Mouse (Mus musculus): ENCODE measurements at regions not wholly inside any gene's neighbourhood (a gene's known extent, or its start where the extent isn't known, plus 50 kb on each side); places are given as distances from the start of the nearest gene placed in this dataset.

DNA sequence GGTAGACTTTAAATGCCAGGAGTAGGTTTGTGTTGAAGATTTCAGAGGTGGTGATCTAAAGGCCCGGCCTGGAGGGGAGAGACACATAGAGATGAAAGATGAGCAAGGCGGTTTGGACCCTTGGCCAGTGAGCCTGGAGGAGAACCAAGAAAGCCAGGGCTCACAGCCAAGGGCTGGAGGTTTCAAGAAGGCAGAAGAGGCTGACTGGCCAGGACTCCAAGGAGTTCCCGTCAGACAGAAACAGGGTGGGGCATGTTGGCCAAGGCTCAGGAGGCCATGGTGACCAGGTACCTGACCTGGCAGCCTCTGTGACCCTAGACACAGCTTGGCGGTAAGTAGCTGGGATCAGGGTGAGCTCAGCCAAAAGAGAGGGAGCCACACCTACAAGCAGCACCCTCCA is 159.3 kb upstream of the Spdye4c start:
- Histone ChIP-seq H3K27ac (replicated peaks; ENCODE audit: insufficient read depth, low read depth, low read length) (no peak overlapping the region), H3K4me1 (ENCODE audit: control insufficient read depth, insufficient read depth, low read length) (no peaks in the 10 kb centered on the region), H3K9ac (ENCODE audit: low read depth, low read length) (no peak overlapping the region), H3K36me3 (ENCODE audit: control insufficient read depth, insufficient read depth, low read length) (no peaks in the 10 kb centered on the region), H3K27me3 (ENCODE audit: control insufficient read depth, insufficient read depth, low read length) (no peaks in the 10 kb centered on the region), H3K79me2 (ENCODE audit: control insufficient read depth, insufficient read depth, low read length) (no peaks in the 10 kb centered on the region), H3K4me3 (ENCODE audit: insufficient read depth, low read depth, low read length) (no peak overlapping the region)
- no peak for TF ChIP-seq CTCF (IDR thresholded peaks at IDR 0.05; ENCODE audit: low read depth, low read length)
- no peak for TF ChIP-seq POLR2A (IDR thresholded peaks at IDR 0.05; ENCODE audit: extremely low read depth, insufficient read depth, low read length)
- 78% methylated on average over 4 of the region's 4 CpGs for WGBS
- no peak for DNase-seq (ENCODE audit: extremely low read depth, low read depth, low spot score)

DNA sequence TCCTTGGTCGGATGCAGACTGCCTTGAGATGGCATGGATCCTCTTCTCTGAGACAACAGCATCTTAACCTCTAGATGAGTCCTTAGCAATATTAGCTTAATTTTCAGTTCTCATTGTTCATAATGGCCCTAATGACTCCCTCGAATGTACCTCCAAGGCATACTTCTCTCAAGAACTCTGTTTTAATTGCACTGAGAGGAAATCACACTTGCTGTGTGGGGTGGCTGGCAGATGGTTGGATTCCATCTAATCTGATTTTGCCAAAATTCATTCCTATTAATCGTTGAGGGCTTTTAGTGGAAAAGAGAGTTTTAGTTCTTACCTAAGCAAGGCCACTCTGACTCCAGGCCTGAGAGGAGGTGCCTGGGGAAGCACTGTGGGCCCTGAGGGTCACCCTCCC is 158.3 kb upstream of the Spdye4c start:
- H3K79me2 ChIP-seq (ENCODE audit: control insufficient read depth, insufficient read depth, low read length): no peaks in the 10 kb centered on the region
- no peak for TF ChIP-seq POLR2A (IDR thresholded peaks at IDR 0.05; ENCODE audit: extremely low read depth, insufficient read depth, low read length)
- no peak for TF ChIP-seq CTCF (IDR thresholded peaks at IDR 0.05; ENCODE audit: low read depth, low read length)
- no peak overlapping the region for H3K27ac ChIP-seq (replicated peaks; ENCODE audit: insufficient read depth, low read depth, low read length)
- no peaks in the 10 kb centered on the region for H3K36me3 ChIP-seq (ENCODE audit: control insufficient read depth, insufficient read depth, low read length)
- 0 out of 2 replicates have a peak, but pooled peaks cover 2% of the 10 kb centered on the region for H3K4me1 ChIP-seq (ENCODE audit: control insufficient read depth, insufficient read depth, low read length)
- DNase-seq (ENCODE audit: extremely low read depth, low read depth, low spot score): no peak
- 92% methylated on average over 3 of the region's 3 CpGs for WGBS
- H3K9ac ChIP-seq (ENCODE audit: low read depth, low read length): no peak overlapping the region
- H3K4me3 ChIP-seq (ENCODE audit: insufficient read depth, low read depth, low read length): no peak overlapping the region
- no peaks in the 10 kb centered on the region for H3K27me3 ChIP-seq (ENCODE audit: control insufficient read depth, insufficient read depth, low read length)

DNA sequence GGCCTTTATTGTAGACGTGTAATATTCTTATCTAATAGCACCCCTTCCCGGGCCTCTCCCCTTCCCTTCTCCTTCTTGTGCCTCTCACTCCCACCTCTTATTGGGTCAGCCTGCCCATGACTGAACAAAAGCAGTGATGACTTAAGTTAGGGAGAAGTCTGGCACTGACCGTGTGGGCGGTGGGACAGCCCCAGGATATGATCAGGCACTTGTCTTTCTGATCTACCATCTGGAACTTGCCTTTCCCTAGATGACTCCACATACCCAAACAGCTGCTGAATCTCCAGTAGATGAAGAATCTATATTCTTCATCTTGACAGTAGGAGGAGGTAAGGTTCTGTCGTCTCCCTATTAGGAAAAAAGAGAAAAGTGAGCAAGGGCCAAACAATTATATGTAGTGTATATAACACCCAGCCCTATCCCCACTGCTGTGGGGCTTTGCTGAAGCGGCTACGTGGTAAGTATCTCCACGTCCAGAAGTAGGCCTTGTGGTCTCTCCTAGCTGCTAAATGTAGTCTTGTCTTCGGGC is 157.4 kb upstream of the Spdye4c start:
- Histone ChIP-seq H3K27ac (replicated peaks; ENCODE audit: insufficient read depth, low read depth, low read length) (no peak overlapping the region), H3K4me3 (ENCODE audit: insufficient read depth, low read depth, low read length) (no peak overlapping the region), H3K36me3 (ENCODE audit: control insufficient read depth, insufficient read depth, low read length) (no peaks in the 10 kb centered on the region), H3K4me1 (ENCODE audit: control insufficient read depth, insufficient read depth, low read length) (0 out of 2 replicates have a peak, but pooled peaks cover 4% of the 10 kb centered on the region), H3K27me3 (ENCODE audit: control insufficient read depth, insufficient read depth, low read length) (no peaks in the 10 kb centered on the region), H3K79me2 (ENCODE audit: control insufficient read depth, insufficient read depth, low read length) (no peaks in the 10 kb centered on the region), H3K9ac (ENCODE audit: low read depth, low read length) (no peak overlapping the region)
- TF ChIP-seq CTCF (IDR thresholded peaks at IDR 0.05; ENCODE audit: low read depth, low read length) (no peak), POLR2A (IDR thresholded peaks at IDR 0.05; ENCODE audit: extremely low read depth, insufficient read depth, low read length) (no peak)
- whole genome bisulfite sequencing: 92% methylated on average over 9 of the region's 9 CpGs
- no peak for DNase-seq (ENCODE audit: extremely low read depth, low read depth, low spot score)

DNA sequence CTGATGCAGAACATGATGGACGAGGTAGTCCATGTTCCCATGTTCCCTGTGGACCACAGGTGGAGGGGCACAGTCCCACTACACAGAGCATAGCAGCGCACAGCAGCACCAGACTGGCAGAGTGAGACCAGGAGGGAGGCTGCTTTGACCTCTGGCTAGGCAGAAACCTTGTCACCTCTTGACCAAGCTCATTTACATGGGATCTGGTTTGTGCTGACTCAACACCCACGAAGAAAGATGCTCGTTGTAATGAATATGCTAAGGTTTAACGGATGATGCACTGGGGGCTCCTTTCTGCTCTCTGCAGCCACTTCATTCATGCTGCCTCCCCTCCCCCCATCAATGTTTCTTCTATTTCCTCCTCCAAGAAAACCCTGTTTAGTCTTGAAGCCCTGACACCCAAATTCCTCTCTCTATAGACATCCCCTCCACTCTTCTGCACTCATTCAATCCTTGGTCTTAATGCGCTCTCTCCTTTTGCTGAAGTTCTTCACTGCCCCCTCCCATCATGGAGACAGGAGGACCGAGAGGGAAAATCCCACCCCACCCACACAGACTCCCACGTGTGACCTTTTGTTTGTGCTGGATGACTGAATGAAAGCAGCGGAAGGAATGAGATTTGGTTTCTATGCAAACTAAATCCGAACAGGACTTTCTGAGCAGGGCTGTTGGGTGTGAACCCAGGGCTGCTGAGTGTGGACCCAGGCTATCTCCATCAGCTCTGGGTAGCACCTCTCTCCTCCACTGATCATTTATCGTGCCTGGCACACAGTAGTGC is 156.6 kb upstream of the Spdye4c start:
- H3K36me3 ChIP-seq (ENCODE audit: control insufficient read depth, insufficient read depth, low read length): no peaks in the 10 kb centered on the region
- H3K4me1 ChIP-seq (ENCODE audit: control insufficient read depth, insufficient read depth, low read length): 0 out of 2 replicates have a peak, but pooled peaks cover 4% of the 10 kb centered on the region
- H3K27ac ChIP-seq (replicated peaks; ENCODE audit: insufficient read depth, low read depth, low read length): no peak overlapping the region
- no peak for DNase-seq (ENCODE audit: extremely low read depth, low read depth, low spot score)
- no peaks in the 10 kb centered on the region for H3K79me2 ChIP-seq (ENCODE audit: control insufficient read depth, insufficient read depth, low read length)
- TF ChIP-seq POLR2A (IDR thresholded peaks at IDR 0.05; ENCODE audit: extremely low read depth, insufficient read depth, low read length) (no peak), CTCF (IDR thresholded peaks at IDR 0.05; ENCODE audit: low read depth, low read length) (no peak)
- 76% methylated on average over 11 of the region's 11 CpGs for WGBS
- no peak overlapping the region for H3K4me3 ChIP-seq (ENCODE audit: insufficient read depth, low read depth, low read length)
- H3K9ac ChIP-seq (ENCODE audit: low read depth, low read length): no peak overlapping the region
- H3K27me3 ChIP-seq (ENCODE audit: control insufficient read depth, insufficient read depth, low read length): no peaks in the 10 kb centered on the region

DNA sequence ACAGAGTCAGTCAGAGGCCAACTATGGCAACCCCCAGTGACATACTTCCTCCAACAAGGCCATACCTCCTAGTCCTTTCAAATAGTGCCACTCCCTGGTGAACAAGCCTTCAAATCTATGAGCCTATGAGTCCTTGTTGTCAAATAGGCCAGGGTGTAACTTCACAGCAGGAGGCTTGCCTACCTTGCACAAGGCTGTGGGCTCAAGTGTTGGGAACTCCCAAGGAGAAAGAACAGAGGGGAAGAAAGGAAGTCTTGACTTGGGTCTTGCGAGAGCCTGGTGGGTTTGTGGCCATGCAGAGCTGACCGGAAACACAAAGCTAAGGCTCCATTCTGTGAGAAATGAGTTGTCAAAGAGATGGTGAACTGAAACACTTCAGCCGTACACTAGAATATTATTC is 154.6 kb upstream of the Spdye4c start:
- TF ChIP-seq CTCF (IDR thresholded peaks at IDR 0.05; ENCODE audit: low read depth, low read length): no peak
- TF ChIP-seq POLR2A (IDR thresholded peaks at IDR 0.05; ENCODE audit: extremely low read depth, insufficient read depth, low read length): no peak

DNA sequence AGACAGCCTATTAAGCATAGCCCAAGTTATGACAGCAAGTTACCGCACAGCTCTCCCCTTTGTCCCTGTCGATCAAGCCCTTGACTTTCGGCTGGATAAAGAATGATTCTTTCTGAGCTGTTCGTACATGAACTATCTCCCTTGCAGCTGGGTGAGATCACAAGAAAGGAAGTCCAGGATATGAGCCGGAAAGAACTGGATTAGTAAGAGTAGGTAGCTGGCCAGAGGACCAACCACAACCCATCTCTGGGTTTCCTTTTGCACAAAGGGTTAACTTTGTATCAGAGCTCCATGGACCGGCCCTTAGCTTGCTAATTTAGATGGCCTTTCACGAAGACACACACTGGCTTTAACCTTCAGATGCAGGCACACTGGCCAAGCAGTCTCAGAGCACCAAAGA is 153.3 kb upstream of the Spdye4c start:
- Histone ChIP-seq H3K36me3 (ENCODE audit: control insufficient read depth, insufficient read depth, low read length) (no peaks in the 10 kb centered on the region), H3K4me1 (ENCODE audit: control insufficient read depth, insufficient read depth, low read length) (0 out of 2 replicates have a peak, but pooled peaks cover 4% of the 10 kb centered on the region), H3K27ac (replicated peaks; ENCODE audit: insufficient read depth, low read depth, low read length) (no peak overlapping the region), H3K79me2 (ENCODE audit: control insufficient read depth, insufficient read depth, low read length) (no peaks in the 10 kb centered on the region), H3K27me3 (ENCODE audit: control insufficient read depth, insufficient read depth, low read length) (no peaks in the 10 kb centered on the region), H3K4me3 (ENCODE audit: insufficient read depth, low read depth, low read length) (no peak overlapping the region), H3K9ac (ENCODE audit: low read depth, low read length) (no peak overlapping the region)
- no peak for DNase-seq (ENCODE audit: extremely low read depth, low read depth, low spot score)
- WGBS: 65% methylated on average over 7 of the region's 7 CpGs
- TF ChIP-seq POLR2A (IDR thresholded peaks at IDR 0.05; ENCODE audit: extremely low read depth, insufficient read depth, low read length): no peak
- no peak for TF ChIP-seq CTCF (IDR thresholded peaks at IDR 0.05; ENCODE audit: low read depth, low read length)

More for the DNA sequence above, 154.6 kb upstream of the Spdye4c start:
- no peak for DNase-seq (ENCODE audit: extremely low read depth, low read depth, low spot score)
- Histone ChIP-seq H3K4me3 (ENCODE audit: insufficient read depth, low read depth, low read length) (no peak overlapping the region), H3K4me1 (ENCODE audit: control insufficient read depth, insufficient read depth, low read length) (0 out of 2 replicates have a peak, but pooled peaks cover 4% of the 10 kb centered on the region), H3K79me2 (ENCODE audit: control insufficient read depth, insufficient read depth, low read length) (no peaks in the 10 kb centered on the region), H3K27ac (replicated peaks; ENCODE audit: insufficient read depth, low read depth, low read length) (no peak overlapping the region), H3K9ac (ENCODE audit: low read depth, low read length) (no peak overlapping the region), H3K36me3 (ENCODE audit: control insufficient read depth, insufficient read depth, low read length) (no peaks in the 10 kb centered on the region), H3K27me3 (ENCODE audit: control insufficient read depth, insufficient read depth, low read length) (no peaks in the 10 kb centered on the region)
- 99% methylated on average over 3 of the region's 3 CpGs for WGBS
